Mouse (Mus musculus): Measurements from ENCODE around the gene Fam129c. TPM values are rescaled to one million over a fixed set of nuclear protein-coding genes. Genes with fewer than 3 reads are reported as not detected.

The Fam129c gene
- polyA plus RNA-seq, 1 experiment from 2014 or later, result 1.6 TPM

DNA sequence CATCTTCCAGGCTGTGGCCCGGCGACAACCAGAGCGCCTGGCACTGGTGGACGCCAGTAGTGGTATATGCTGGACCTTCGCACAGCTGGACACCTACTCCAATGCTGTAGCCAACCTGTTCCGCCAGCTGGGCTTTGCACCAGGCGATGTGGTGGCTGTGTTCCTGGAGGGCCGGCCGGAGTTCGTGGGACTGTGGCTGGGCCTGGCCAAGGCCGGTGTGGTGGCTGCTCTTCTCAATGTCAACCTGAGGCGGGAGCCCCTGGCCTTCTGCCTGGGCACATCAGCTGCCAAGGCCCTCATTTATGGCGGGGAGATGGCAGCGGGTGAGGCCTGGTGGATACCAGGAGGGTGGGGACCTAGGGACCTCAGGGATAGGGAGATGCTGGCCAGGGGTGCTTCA, 18.0 kb upstream of the Fam129c start:
- 71% methylated on average over 14 of the region's 14 CpGs for WGBS (ENCODE audit: insufficient replicate concordance)
- no peak for ATAC-seq (ENCODE audit: low read depth)
- Histone ChIP-seq H3K4me2 (ENCODE audit: low read depth, low read length) (no peak overlapping the region), H3K4me1 (ENCODE audit: control insufficient read depth, low read depth, low read length) (no peaks in the 10 kb centered on the region), H3K36me3 (ENCODE audit: control insufficient read depth, insufficient read depth) (no peaks in the 10 kb centered on the region), H3K27me3 (ENCODE audit: control insufficient read depth, insufficient read depth, low read depth, low read length) (no peaks in the 10 kb centered on the region), H3K9me3 (replicated peaks; ENCODE audit: control insufficient read depth, low read length) (no peaks in the 10 kb centered on the region), H3K4me3 (ENCODE audit: low read depth, low read length) (no peak overlapping the region), H3K9ac (ENCODE audit: low read depth, low read length) (no peak overlapping the region), H3K27ac (ENCODE audit: low read length) (no peak overlapping the region)

GRCm38 (mm10) chr8:71580201-71580600, 17.2 kb upstream of the Fam129c start:
- Histone ChIP-seq H3K4me3 (ENCODE audit: low read depth, low read length) (no peak overlapping the region), H3K9ac (ENCODE audit: low read depth, low read length) (no peak overlapping the region), H3K36me3 (ENCODE audit: control insufficient read depth, insufficient read depth) (no peaks in the 10 kb centered on the region), H3K4me1 (ENCODE audit: control insufficient read depth, low read depth, low read length) (no peaks in the 10 kb centered on the region), H3K4me2 (ENCODE audit: low read depth, low read length) (no peak overlapping the region), H3K9me3 (replicated peaks; ENCODE audit: control insufficient read depth, low read length) (no peaks in the 10 kb centered on the region), H3K27ac (ENCODE audit: low read length) (no peak overlapping the region), H3K27me3 (ENCODE audit: control insufficient read depth, insufficient read depth, low read depth, low read length) (no peaks in the 10 kb centered on the region)
- no peak for ATAC-seq (ENCODE audit: low read depth)
- WGBS (ENCODE audit: insufficient replicate concordance), result 62% methylated on average over 8 of the region's 9 CpGs

GRCm38 (mm10) chr8:71586891-71587290, 10.6 kb upstream of the Fam129c start:
- Histone ChIP-seq H3K4me2 (ENCODE audit: low read depth, low read length) (no peak overlapping the region), H3K27me3 (ENCODE audit: control insufficient read depth, insufficient read depth, low read depth, low read length) (no peaks in the 10 kb centered on the region), H3K36me3 (ENCODE audit: control insufficient read depth, insufficient read depth) (no peaks in the 10 kb centered on the region), H3K9me3 (replicated peaks; ENCODE audit: control insufficient read depth, low read length) (no peaks in the 10 kb centered on the region), H3K9ac (ENCODE audit: low read depth, low read length) (no peak overlapping the region), H3K4me3 (ENCODE audit: low read depth, low read length) (no peak overlapping the region), H3K27ac (ENCODE audit: low read length) (no peak overlapping the region), H3K4me1 (ENCODE audit: control insufficient read depth, low read depth, low read length) (peaks cover 8% of the 10 kb centered on the region)
- WGBS (ENCODE audit: insufficient replicate concordance), result 62% methylated on average over 2 of the region's 2 CpGs
- no peak for ATAC-seq (ENCODE audit: low read depth)

- Histone ChIP-seq H3K4me2 (ENCODE audit: low read depth, low read length) (no peak overlapping the region), H3K4me3 (ENCODE audit: low read depth, low read length) (no peak overlapping the region), H3K9me3 (replicated peaks; ENCODE audit: control insufficient read depth, low read length) (no peaks in the 10 kb centered on the region), H3K36me3 (ENCODE audit: control insufficient read depth, insufficient read depth) (no peaks in the 10 kb centered on the region), H3K4me1 (ENCODE audit: control insufficient read depth, low read depth, low read length) (peaks cover 19% of the 10 kb centered on the region), H3K9ac (ENCODE audit: low read depth, low read length) (no peak overlapping the region), H3K27me3 (ENCODE audit: control insufficient read depth, insufficient read depth, low read depth, low read length) (no peaks in the 10 kb centered on the region), H3K27ac (ENCODE audit: low read length) (no peak overlapping the region)
- WGBS (ENCODE audit: insufficient replicate concordance), result 70% methylated on average over 3 of the region's 3 CpGs
- ATAC-seq (ENCODE audit: low read depth), result no peak
These were observed 8.7 kb upstream of the Fam129c start for GRCm38 (mm10) chr8:71588762-71589161.

DNA sequence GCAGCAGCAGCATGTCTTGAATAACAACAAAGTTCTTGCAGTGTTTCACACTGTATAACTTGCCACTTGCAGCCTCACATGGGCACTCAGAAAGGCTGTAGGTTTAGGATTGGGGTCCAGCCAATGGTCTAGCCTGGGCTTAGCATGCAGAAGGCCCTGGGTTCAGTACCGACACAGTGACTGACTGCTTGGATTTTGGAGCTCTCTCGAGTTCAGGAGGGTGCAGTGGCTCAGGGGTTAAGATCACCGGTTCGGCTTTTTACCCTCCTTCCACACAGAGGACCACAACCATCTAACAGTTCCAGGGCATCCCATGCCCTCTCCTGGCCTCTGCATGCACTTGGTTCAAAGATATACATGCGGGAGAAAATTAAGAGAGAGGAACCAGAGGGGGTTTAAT, 6.4 kb upstream of the Fam129c start:
- Histone ChIP-seq H3K4me2 (ENCODE audit: low read depth, low read length) (peak overlapping the region; percentile 93), H3K9ac (ENCODE audit: low read depth, low read length) (peak overlapping the region; percentile 72), H3K4me3 (ENCODE audit: low read depth, low read length) (peak overlapping the region; percentile 73), H3K36me3 (ENCODE audit: control insufficient read depth, insufficient read depth) (no peaks in the 10 kb centered on the region), H3K27ac (ENCODE audit: low read length) (peak overlapping the region; percentile 94), H3K9me3 (replicated peaks; ENCODE audit: control insufficient read depth, low read length) (no peaks in the 10 kb centered on the region), H3K4me1 (ENCODE audit: control insufficient read depth, low read depth, low read length) (peaks cover 22% of the 10 kb centered on the region), H3K27me3 (ENCODE audit: control insufficient read depth, insufficient read depth, low read depth, low read length) (no peaks in the 10 kb centered on the region)
- WGBS (ENCODE audit: insufficient replicate concordance), result 10% methylated on average over 5 of the region's 5 CpGs
- no peak for ATAC-seq (ENCODE audit: low read depth)

DNA sequence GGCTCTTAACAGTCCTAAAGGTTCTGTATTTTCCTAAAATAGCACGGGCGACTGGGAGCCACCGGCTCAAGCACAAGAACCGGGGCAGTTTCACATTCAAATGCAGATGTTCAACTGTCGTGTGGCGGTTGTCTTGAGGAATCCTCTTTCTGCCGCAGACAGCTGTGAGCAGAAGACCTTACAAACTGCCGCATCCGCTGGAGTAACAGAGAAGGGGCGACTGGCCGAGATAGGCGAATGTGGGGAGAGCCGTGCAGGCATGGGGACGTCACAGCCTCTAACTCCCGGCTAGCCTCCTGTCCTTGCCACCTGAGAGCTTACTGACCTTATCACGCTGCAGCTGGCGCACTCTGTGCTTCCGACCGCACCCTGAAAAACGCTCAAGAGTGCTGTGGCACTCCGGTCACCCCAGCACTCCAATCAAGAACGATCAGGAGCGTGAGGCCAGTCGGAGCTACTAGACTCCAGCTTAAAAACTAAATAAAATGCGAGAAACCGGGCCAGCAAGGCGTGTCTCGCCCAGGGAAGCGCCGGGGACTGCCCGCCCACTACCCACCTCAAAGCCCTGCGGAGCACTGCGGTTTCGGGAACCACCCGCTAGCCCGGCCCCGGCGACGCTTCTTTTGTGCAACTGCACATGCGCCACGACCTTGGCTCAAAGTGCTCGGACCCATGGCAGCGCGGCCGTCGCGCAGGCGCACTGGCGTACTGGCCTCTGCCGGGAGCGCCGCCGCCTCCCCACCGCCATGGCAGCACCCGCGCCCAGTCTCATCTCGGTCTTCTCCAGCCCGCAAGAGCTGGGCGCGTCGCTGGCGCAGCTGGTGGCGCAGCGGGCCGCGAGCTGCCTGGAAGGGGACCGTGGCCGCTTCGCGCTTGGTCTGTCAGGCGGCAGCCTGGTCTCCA, 5.7 kb upstream of the Fam129c start, which contains the start of gene Pgls:
Gene Pgls, plus strand, starts transcription at position 706 of the 903 bp plus-strand sequence.
- Histone ChIP-seq H3K27me3 (ENCODE audit: control insufficient read depth, insufficient read depth, low read depth, low read length) (no peaks in the 10 kb centered on the region), H3K27ac (ENCODE audit: low read length) (peak within 1 kb of the TSS; percentile 94), H3K9ac (ENCODE audit: low read depth, low read length) (peak within 1 kb of the TSS; percentile 72), H3K4me2 (ENCODE audit: low read depth, low read length) (peak within 1 kb of the TSS; percentile 93), H3K36me3 (ENCODE audit: control insufficient read depth, insufficient read depth) (no peaks in the 10 kb centered on the region), H3K4me3 (ENCODE audit: low read depth, low read length) (peak within 1 kb of the TSS; percentile 73), H3K4me1 (ENCODE audit: control insufficient read depth, low read depth, low read length) (peaks cover 22% of the 10 kb centered on the region), H3K9me3 (replicated peaks; ENCODE audit: control insufficient read depth, low read length) (no peaks in the 10 kb centered on the region)
- peak; percentile 85 for ATAC-seq (ENCODE audit: low read depth)
- WGBS (ENCODE audit: insufficient replicate concordance), result under 1% methylated on average over 69 of the region's 71 CpGs

DNA sequence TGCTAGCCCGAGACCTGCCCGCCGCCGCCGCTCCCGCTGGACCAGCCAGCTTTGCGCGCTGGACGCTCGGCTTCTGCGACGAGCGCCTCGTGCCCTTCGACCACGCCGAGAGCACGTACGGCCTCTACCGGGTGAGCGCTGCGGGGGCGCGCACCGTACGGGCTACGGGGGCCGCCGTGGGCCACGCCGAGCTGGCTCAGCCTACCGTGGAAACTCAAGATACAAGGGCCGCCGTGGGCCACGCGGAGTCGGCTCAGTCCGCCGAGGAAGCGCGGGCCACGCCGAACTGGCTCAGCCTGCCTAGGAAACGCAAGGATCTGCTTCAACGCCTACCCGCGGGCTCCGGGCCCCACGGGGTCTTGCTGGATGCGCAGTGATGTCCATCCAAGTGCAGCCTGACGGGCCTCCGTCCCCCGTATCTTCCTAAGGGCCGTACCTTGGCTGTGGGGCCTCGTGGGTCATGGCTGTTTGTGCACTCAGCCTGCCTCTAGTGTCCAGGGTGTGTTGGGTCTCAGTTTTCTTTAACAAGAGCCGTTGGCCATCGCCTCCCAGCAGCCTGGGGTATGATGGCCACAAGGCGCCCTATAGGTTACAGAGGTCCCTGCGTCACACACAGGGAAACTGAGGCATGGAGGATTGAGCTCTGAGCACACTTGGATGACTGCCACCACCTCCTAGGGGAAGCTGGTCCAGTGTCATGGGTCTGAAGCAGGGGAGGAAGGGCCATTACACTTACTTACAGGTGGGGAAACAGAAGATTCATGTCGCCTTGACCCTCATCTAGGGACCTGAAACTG, 4.9 kb upstream of the Fam129c start:
- WGBS (ENCODE audit: insufficient replicate concordance), result 2% methylated on average over 60 of the region's 60 CpGs
- peak overlapping the region; percentile 93 for H3K4me2 ChIP-seq (ENCODE audit: low read depth, low read length)
- H3K4me3 ChIP-seq (ENCODE audit: low read depth, low read length), result peak overlapping the region; percentile 73
- H3K27ac ChIP-seq (ENCODE audit: low read length), result peak overlapping the region; percentile 94
- H3K9me3 ChIP-seq (replicated peaks; ENCODE audit: control insufficient read depth, low read length), result no peaks in the 10 kb centered on the region
- peak overlapping the region; percentile 72 for H3K9ac ChIP-seq (ENCODE audit: low read depth, low read length)
- H3K27me3 ChIP-seq (ENCODE audit: control insufficient read depth, insufficient read depth, low read depth, low read length), result no peaks in the 10 kb centered on the region
- H3K36me3 ChIP-seq (ENCODE audit: control insufficient read depth, insufficient read depth), result no peaks in the 10 kb centered on the region
- H3K4me1 ChIP-seq (ENCODE audit: control insufficient read depth, low read depth, low read length), result peaks cover 22% of the 10 kb centered on the region
- peak; percentile 64 for ATAC-seq (ENCODE audit: low read depth)

- Histone ChIP-seq H3K4me2 (ENCODE audit: low read depth, low read length) (no peak overlapping the region), H3K4me3 (ENCODE audit: low read depth, low read length) (no peak overlapping the region), H3K27ac (ENCODE audit: low read length) (no peak overlapping the region), H3K27me3 (ENCODE audit: control insufficient read depth, insufficient read depth, low read depth, low read length) (no peaks in the 10 kb centered on the region), H3K9ac (ENCODE audit: low read depth, low read length) (no peak overlapping the region), H3K36me3 (ENCODE audit: control insufficient read depth, insufficient read depth) (no peaks in the 10 kb centered on the region), H3K4me1 (ENCODE audit: control insufficient read depth, low read depth, low read length) (peaks cover 22% of the 10 kb centered on the region), H3K9me3 (replicated peaks; ENCODE audit: control insufficient read depth, low read length) (no peaks in the 10 kb centered on the region)
- no peak for ATAC-seq (ENCODE audit: low read depth)
- 80% methylated on average over 8 of the region's 8 CpGs for WGBS (ENCODE audit: insufficient replicate concordance)
These were observed 3.7 kb upstream of the Fam129c start for GRCm38 (mm10) chr8:71593556-71594323.
